Mouse (Mus musculus): ENCODE measurements around the gene Pgam5. TPM values are rescaled to one million over a fixed set of nuclear protein-coding genes. Genes with fewer than 3 reads are reported as not detected.
A peak's percentile ranks its signal among the peaks of the same experiment; 100 is the strongest.

Pgam5 gene
- polyA plus RNA-seq, 1 experiment, result 35.4 TPM

GRCm38 (mm10) chr5:110291649-110292048, 21.9 kb upstream of the Pgam5 start:
- no peaks in the 10 kb centered on the region for H3K27me3 ChIP-seq (ENCODE audit: control insufficient read depth, insufficient read depth, insufficient read length)
- H3K36me3 ChIP-seq (ENCODE audit: control insufficient read depth, insufficient read depth), result no peaks in the 10 kb centered on the region
- H3K4me3 ChIP-seq, result no peak overlapping the region
- no peaks in the 10 kb centered on the region for H3K79me2 ChIP-seq (ENCODE audit: control insufficient read depth, insufficient read depth)
- H3K4me2 ChIP-seq (ENCODE audit: low read depth), result no peak overlapping the region
- TF ChIP-seq MAX (IDR thresholded peaks at IDR 0.05; ENCODE audit: low read depth) (no peak), REST (IDR thresholded peaks at IDR 0.05; ENCODE audit: insufficient read depth, insufficient read length) (no peak), MYOD1 (IDR thresholded peaks at IDR 0.05; ENCODE audit: control insufficient read depth in 1 of 3, insufficient read length in 2 of 3, low read depth in 2 of 3) (no peak), E2F4 (IDR thresholded peaks at IDR 0.05; ENCODE audit: insufficient read depth) (no peak), TCF3 (IDR thresholded peaks at IDR 0.05; ENCODE audit: insufficient read length, low read depth) (no peak), USF1 (IDR thresholded peaks at IDR 0.05; ENCODE audit: low read depth) (no peak), POLR2A (IDR thresholded peaks at IDR 0.05; ENCODE audit: insufficient read length, low read depth) (no peak), POLR2AphosphoS2 (IDR thresholded peaks at IDR 0.05; ENCODE audit: insufficient read length, low read depth) (no peak), MYOG (IDR thresholded peaks at IDR 0.05; ENCODE audit: control insufficient read depth in 1 of 3, insufficient read depth in 1 of 3, insufficient read length in 2 of 3, low read depth in 2 of 3) (no peak), TCF12 (IDR thresholded peaks at IDR 0.05; ENCODE audit: insufficient read depth, poor library complexity, severe bottlenecking) (no peak)
- H3ac ChIP-seq (ENCODE audit: control insufficient read depth, insufficient read length), result no peak overlapping the region

GRCm38 (mm10) chr5:110287084-110287475, 17.4 kb upstream of the Pgam5 start:
- Histone ChIP-seq H3K27me3 (ENCODE audit: control insufficient read depth, insufficient read depth, insufficient read length) (no peaks in the 10 kb centered on the region), H3K79me2 (ENCODE audit: control insufficient read depth, insufficient read depth) (no peaks in the 10 kb centered on the region), H3K36me3 (ENCODE audit: control insufficient read depth, insufficient read depth) (no peaks in the 10 kb centered on the region), H3K4me3 (peak overlapping the region; percentile 32), H3ac (ENCODE audit: control insufficient read depth, insufficient read length) (no peak overlapping the region), H3K4me2 (ENCODE audit: low read depth) (peak overlapping the region; percentile 21)
- no peak for TF ChIP-seq TCF3 (IDR thresholded peaks at IDR 0.05; ENCODE audit: insufficient read length, low read depth)
- no peak for TF ChIP-seq TCF12 (IDR thresholded peaks at IDR 0.05; ENCODE audit: insufficient read depth, poor library complexity, severe bottlenecking)
- no peak for TF ChIP-seq USF1 (IDR thresholded peaks at IDR 0.05; ENCODE audit: low read depth)

- Histone ChIP-seq H3K36me3 (ENCODE audit: control insufficient read depth, insufficient read depth) (no peaks in the 10 kb centered on the region), H3ac (ENCODE audit: control insufficient read depth, insufficient read length) (peak overlapping the region; percentile 29), H3K79me2 (ENCODE audit: control insufficient read depth, insufficient read depth) (no peaks in the 10 kb centered on the region), H3K4me2 (ENCODE audit: low read depth) (peak overlapping the region; percentile 70), H3K27me3 (ENCODE audit: control insufficient read depth, insufficient read depth, insufficient read length) (no peaks in the 10 kb centered on the region), H3K4me3 (peak overlapping the region; percentile 32)
- no peak for TF ChIP-seq SRF (IDR thresholded peaks at IDR 0.05; ENCODE audit: control insufficient read depth, insufficient read length, low read depth)
- TF ChIP-seq CEBPB (IDR thresholded peaks at IDR 0.05; ENCODE audit: insufficient read depth, poor library complexity, severe bottlenecking), result no peak
- no peak for TF ChIP-seq POLR2AphosphoS2 (IDR thresholded peaks at IDR 0.05; ENCODE audit: insufficient read length, low read depth)
- no peak for TF ChIP-seq TCF12 (IDR thresholded peaks at IDR 0.05; ENCODE audit: insufficient read depth, poor library complexity, severe bottlenecking)
- no peak for TF ChIP-seq TCF3 (IDR thresholded peaks at IDR 0.05; ENCODE audit: insufficient read length, low read depth)
- TF ChIP-seq MAX (IDR thresholded peaks at IDR 0.05; ENCODE audit: low read depth), result no peak
- no peak for TF ChIP-seq POLR2A (IDR thresholded peaks at IDR 0.05; ENCODE audit: insufficient read length, low read depth)
- TF ChIP-seq MYOD1 (IDR thresholded peaks at IDR 0.05; ENCODE audit: control insufficient read depth in 1 of 3, insufficient read length in 2 of 3, low read depth in 2 of 3), result no peak
- no peak for TF ChIP-seq E2F4 (IDR thresholded peaks at IDR 0.05; ENCODE audit: insufficient read depth)
- no peak for TF ChIP-seq MYOG (IDR thresholded peaks at IDR 0.05; ENCODE audit: control insufficient read depth in 1 of 3, insufficient read depth in 1 of 3, insufficient read length in 2 of 3, low read depth in 2 of 3)
- TF ChIP-seq REST (IDR thresholded peaks at IDR 0.05; ENCODE audit: insufficient read depth, insufficient read length), result no peak
- no peak for TF ChIP-seq USF1 (IDR thresholded peaks at IDR 0.05; ENCODE audit: low read depth)
Measured at GRCm38 (mm10) chr5:110286446-110287083, 16.9 kb upstream of the Pgam5 start.

- H3K36me3 ChIP-seq (ENCODE audit: control insufficient read depth, insufficient read depth), result no peaks in the 10 kb centered on the region
- peak within 1 kb of the TSS; percentile 32 for H3K4me3 ChIP-seq
- TF ChIP-seq POLR2A (IDR thresholded peaks at IDR 0.05; ENCODE audit: insufficient read length, low read depth) (peak; percentile 73), SRF (IDR thresholded peaks at IDR 0.05; ENCODE audit: control insufficient read depth, insufficient read length, low read depth) (no peak), MYOD1 (IDR thresholded peaks at IDR 0.05; ENCODE audit: control insufficient read depth in 1 of 3, insufficient read length in 2 of 3, low read depth in 2 of 3) (no peak), E2F4 (IDR thresholded peaks at IDR 0.05; ENCODE audit: insufficient read depth) (peak; percentile 95), POLR2AphosphoS2 (IDR thresholded peaks at IDR 0.05; ENCODE audit: insufficient read length, low read depth) (peak; percentile 58), CEBPB (IDR thresholded peaks at IDR 0.05; ENCODE audit: insufficient read depth, poor library complexity, severe bottlenecking) (no peak), USF1 (IDR thresholded peaks at IDR 0.05; ENCODE audit: low read depth) (no peak), TCF12 (IDR thresholded peaks at IDR 0.05; ENCODE audit: insufficient read depth, poor library complexity, severe bottlenecking) (no peak), MYOG (IDR thresholded peaks at IDR 0.05; ENCODE audit: control insufficient read depth in 1 of 3, insufficient read depth in 1 of 3, insufficient read length in 2 of 3, low read depth in 2 of 3) (no peak), TCF3 (IDR thresholded peaks at IDR 0.05; ENCODE audit: insufficient read length, low read depth) (no peak), MAX (IDR thresholded peaks at IDR 0.05; ENCODE audit: low read depth) (no peak), REST (IDR thresholded peaks at IDR 0.05; ENCODE audit: insufficient read depth, insufficient read length) (no peak)
- peak within 1 kb of the TSS; percentile 100 for H3K4me2 ChIP-seq (ENCODE audit: low read depth)
- H3K27me3 ChIP-seq (ENCODE audit: control insufficient read depth, insufficient read depth, insufficient read length), result no peaks in the 10 kb centered on the region
- peak within 1 kb of the TSS; percentile 29 for H3ac ChIP-seq (ENCODE audit: control insufficient read depth, insufficient read length)
- H3K79me2 ChIP-seq (ENCODE audit: control insufficient read depth, insufficient read depth), result no peaks in the 10 kb centered on the region
Measured at GRCm38 (mm10) chr5:110285770-110286445, 16.2 kb upstream of the Pgam5 start, which contains the start of the genes Pxmp2 and Pole. Gene Pxmp2, minus strand, starts transcription at chr5:110286186. Gene Pole, plus strand, starts transcription at chr5:110286306.
